Mouse (Mus musculus): ENCODE results near the gene D630003M21Rik.
A peak's percentile ranks its signal among the peaks of the same experiment; 100 is the strongest.

The D630003M21Rik gene

GRCm38 (mm10) chr2:158161761-158162160 is 67.3 kb downstream of the D630003M21Rik start:
- DNase-seq, result no peak

GRCm38 (mm10) chr2:158159376-158160235 is 69.4 kb downstream of the D630003M21Rik start:
- no peak for DNase-seq

GRCm38 (mm10) chr2:158157654-158158053 is 71.4 kb downstream of the D630003M21Rik start:
- no peak for DNase-seq

DNA sequence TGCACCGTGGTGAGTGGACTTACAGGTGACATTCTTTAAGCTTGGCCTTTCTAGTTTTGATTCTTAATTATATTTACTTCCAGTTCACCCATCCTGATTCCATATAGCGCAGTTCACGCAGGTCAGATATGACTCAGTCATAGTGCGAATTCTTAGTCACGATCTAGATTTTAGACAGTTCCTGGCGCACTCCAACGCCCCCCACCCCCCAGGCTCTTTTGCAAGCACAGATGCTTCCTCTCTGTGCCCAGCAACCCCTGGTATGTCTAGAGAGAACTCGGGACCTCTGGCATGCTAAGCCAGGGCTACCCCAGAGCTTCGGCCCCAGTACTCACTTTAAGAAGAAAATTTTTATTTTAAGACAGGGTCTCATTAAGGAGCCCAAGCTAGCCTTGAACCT is 72.5 kb downstream of the D630003M21Rik start:
- DNase-seq, result no peak

GRCm38 (mm10) chr2:158155615-158156014 is 73.4 kb downstream of the D630003M21Rik start:
- no peak for DNase-seq

DNA sequence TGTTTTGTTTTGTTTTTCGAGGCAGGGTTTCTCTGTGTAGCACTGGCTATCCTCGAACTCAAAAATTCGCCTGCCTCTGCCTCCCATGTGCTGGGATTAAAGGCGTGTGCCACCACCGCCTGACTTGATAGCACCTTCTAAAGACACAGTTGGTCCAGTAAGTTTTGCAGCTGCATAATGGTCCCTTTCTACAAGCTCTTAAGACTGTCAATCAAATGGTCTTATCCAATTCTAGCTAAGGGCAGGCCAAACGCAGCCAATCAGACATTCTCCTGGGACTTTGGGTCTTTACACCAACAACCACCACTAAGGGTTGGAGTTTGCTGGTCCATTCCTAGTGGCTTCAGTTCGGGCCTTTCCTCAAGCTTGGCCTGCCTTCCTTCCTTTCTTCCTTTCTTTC is 73.9 kb downstream of the D630003M21Rik start:
- DNase-seq, result no peak

GRCm38 (mm10) chr2:158154641-158155040 is 74.4 kb downstream of the D630003M21Rik start:
- no peak for DNase-seq

- DNase-seq, result no peak
Observed at GRCm38 (mm10) chr2:158153728-158154343, 75.2 kb downstream of the D630003M21Rik start.

DNA sequence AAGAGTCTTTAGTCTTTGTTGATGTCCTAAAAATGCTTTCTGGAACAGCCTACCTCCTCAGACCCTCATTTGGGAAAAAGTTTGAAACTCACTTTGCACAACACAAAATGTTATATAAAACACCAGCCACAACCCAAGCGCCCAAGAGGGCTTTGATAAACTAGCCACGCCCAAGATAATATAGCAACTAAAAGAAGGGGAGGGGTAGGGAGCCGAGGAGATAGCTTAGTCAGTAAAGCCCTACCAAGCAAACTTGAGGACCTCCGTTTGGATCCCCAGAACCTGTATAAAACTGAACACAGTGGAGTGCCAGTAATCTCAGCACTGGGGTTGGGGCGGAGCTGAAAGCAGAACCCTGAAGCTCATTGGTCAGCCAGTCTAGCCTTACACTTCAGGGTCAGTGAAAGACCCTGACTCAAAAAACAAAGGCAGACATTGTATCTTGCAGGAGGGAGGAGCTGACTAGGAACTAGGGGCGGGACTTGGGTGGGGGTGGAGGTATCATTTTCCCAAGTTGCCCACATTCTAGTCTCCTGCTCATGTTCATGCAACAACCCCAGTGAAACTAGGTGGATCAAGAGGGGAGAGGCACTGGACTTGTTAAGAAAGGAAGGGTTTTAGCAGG is 76.2 kb downstream of the D630003M21Rik start:
- DNase-seq, result no peak

- DNase-seq, result no peak
Observed at GRCm38 (mm10) chr2:158151077-158151476, 77.9 kb downstream of the D630003M21Rik start.

DNA sequence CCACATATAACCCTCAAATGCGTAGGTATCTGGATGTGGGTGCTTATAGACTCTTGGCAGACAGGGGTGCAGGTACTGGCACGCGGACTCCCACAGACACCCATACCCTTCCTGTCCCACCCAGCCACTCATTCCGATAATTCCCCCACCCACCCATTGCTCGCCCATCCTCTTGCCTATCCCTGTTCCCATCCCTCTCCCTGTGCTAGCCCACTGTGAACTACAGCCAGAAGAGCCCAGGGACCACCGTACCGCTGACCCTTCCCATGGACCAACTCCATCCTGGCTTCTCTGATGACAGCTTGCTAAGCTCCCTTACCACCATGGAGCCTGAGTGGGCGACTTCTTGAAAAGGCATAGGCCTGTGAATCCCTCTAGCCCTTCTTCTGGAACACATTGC is 82.1 kb downstream of the D630003M21Rik start:
- DNase-seq, result no peak

GRCm38 (mm10) chr2:158146223-158146622 is 82.8 kb downstream of the D630003M21Rik start, which contains the start of gene Tgm2:
Tgm2 (minus strand) TSS chr2:158146436.
- peak; percentile 89 for DNase-seq

GRCm38 (mm10) chr2:158145528-158146065 is 83.4 kb downstream of the D630003M21Rik start:
- no peak for DNase-seq

DNA sequence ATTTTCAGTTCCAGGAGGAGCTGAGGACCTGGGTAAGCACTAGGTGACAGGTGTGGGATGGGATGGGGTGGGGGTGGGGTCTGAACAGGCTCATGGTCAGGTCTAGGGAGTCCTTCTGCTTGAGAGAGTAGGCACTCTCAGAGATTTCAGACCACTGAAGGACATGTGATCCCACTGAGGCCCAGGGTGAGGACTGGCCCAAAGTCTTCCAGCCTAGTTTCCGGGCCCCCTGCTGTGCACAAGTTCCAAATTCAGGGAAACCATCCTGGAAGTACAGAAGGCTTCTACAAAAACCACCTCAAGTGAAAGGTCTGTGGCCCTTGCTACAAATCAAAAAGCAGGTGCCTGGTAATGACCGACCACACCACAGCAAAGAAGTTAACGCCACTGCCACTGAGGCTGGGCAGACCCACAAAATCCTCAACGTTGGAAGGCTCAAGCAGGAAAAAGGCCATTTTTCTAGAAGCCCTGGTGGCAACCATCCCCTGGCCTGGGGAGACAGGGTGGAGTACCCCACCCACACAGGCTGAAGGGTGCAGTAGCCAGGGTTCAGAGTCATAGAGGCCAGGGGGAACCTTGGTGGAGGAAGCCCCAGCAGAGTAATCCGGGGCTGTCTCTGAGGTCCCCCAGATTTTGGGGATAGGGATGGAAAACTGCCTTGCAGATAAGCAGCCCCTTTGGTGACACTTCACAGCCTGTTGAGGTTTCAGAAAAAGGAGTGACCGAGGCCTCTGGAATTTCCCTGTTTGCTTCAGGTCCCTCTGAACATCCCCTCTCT is 84.1 kb downstream of the D630003M21Rik start:
- no peak for DNase-seq

DNA sequence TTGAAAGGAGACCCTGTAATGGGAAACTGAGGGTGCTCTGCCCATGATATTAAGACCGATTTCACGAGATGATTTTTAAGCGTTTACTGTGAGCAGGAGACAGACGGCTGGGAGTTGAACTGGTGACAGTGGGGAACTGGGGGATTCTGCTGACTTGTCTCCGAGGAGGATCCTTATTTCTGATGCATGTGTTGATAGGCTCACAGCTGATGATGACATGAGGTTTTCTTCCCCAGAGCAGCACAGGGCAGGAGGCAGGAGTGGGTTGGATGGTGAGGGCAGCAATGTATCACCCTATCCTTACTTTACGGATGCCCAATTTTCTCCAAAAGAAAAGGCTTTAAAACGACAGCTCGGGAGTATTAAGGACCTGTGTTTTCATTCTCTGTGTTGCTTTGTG is 84.8 kb downstream of the D630003M21Rik start:
- DNase-seq, result no peak

DNA sequence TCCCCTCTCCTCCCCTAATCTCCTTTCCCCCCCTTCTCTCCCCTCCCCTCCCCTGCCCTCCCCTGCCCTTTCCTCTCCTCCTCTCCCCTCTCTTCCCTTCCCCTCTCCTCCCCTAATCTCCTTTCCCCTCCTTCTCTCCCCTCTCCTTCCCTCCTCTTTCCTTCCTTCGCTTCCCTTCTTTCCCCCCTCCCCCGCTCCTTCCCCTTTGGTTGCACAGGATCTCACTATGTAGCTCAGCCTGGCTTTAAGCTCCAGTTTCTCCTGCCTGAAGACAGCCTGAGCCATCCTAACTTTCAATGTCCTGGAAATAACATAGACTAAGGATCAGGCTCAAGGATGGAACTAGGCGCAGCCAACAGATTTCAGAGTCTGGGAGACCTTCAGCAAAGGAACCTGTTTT is 85.2 kb downstream of the D630003M21Rik start:
- DNase-seq, result no peak

GRCm38 (mm10) chr2:158142981-158143380 is 86.0 kb downstream of the D630003M21Rik start:
- DNase-seq, result no peak

GRCm38 (mm10) chr2:158141690-158142440 is 87.2 kb downstream of the D630003M21Rik start:
- peak; percentile 61 for DNase-seq

- no peak for DNase-seq
Observed at GRCm38 (mm10) chr2:158141271-158141670, 87.8 kb downstream of the D630003M21Rik start.

GRCm38 (mm10) chr2:158140664-158141063 is 88.4 kb downstream of the D630003M21Rik start:
- no peak for DNase-seq

- no peak for DNase-seq
Observed at GRCm38 (mm10) chr2:158139628-158140027, 89.4 kb downstream of the D630003M21Rik start.

DNA sequence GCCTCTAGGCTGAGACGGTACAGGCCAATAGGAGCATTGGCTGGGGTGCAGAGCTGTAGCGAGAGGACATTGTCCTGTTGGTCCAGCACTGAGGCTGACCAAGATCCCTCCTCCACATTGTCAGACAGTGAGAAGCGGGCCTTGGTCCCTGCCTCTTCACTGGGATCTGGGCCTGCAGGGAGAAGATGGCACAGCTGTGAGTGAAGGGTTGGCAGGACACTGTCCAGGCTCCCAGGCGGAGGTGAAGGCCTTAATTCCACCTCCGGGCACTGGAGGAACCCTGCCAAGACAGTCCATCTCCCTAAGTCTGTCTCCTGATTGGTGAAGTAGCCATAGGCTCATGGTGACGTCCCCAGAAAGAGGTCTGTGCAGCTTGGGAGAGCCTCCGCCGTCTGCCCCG is 90.2 kb downstream of the D630003M21Rik start:
- no peak for DNase-seq
